Mouse (Mus musculus): ENCODE measurements at regions not wholly inside any gene's neighbourhood (a gene's known extent, or its start where the extent isn't known, plus 50 kb on each side); places are given as distances from the start of the nearest gene placed in this dataset.

DNA sequence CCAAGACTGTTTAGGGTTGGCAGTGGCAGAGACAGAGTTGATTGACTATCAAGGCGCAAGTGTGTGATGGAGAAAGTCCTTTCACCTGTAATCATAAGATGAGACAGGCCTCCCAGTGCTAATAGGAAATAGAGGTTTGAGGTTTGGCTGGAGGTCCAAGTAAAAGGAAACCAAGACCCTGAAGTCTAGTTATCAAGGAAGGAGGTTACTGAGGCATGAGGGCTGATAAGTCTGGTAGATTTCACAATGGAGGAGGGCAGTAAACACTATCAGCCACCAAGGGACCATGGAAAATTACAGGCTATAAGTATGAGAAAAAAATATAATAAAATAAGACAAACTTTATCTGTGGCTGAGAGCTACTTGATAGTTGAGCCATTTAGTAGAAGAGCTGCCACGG lies 52.1 kb upstream of the Cadm1 start:
- DNase-seq (ENCODE audit: low read depth in 3 of 3, low spot score in 3 of 3), result no peak
- H3K27ac ChIP-seq, result no peak overlapping the region
- no peak overlapping the region for H3K4me3 ChIP-seq (ENCODE audit: insufficient read depth in 1 of 2, low read depth in 2 of 2, low read length in 2 of 2)
- no peak overlapping the region for H3K9ac ChIP-seq (replicated peaks)
- no peak overlapping the region for H3K4me2 ChIP-seq (ENCODE audit: low read depth)
- no peaks in the 10 kb centered on the region for H3K36me3 ChIP-seq (replicated peaks; ENCODE audit: control insufficient read depth, insufficient read depth, low read depth)
- H3K27me3 ChIP-seq (ENCODE audit: control insufficient read depth, insufficient read depth, low read length), result no peaks in the 10 kb centered on the region
- no peak for ATAC-seq (ENCODE audit: insufficient read depth)
- no peaks in the 10 kb centered on the region for H3K9me3 ChIP-seq (ENCODE audit: control insufficient read depth, low read length)
- TF ChIP-seq EP300 (IDR thresholded peaks at IDR 0.05; ENCODE audit: low read depth) (no peak), CTCF (IDR thresholded peaks at IDR 0.05; ENCODE audit: low read depth) (no peak)
- H3K4me1 ChIP-seq (replicated peaks; ENCODE audit: control insufficient read depth in 2 of 2, insufficient read depth in 2 of 2, low read length in 1 of 2), result no peaks in the 10 kb centered on the region
- 53% methylated on average over 2 of the region's 2 CpGs for WGBS (ENCODE audit: insufficient replicate concordance)
